Mouse (Mus musculus) liver, adult 2 months (tissue): ENCODE data around the gene Herc3. TPM values are rescaled to one million over a fixed set of nuclear protein-coding genes. Genes with fewer than 3 reads are reported as not detected.

ENCODE experiments used
- DNase-seq: peaks from one replicate; pipeline ENCODE4 v3.0.0-alpha.2; 2011; ENCODE audit warnings: low read depth, low spot score; ENCODE audit errors: extremely low read depth
- H3K27ac ChIP-seq: fragments of 200-500 bp; replicated peaks from 2 replicates; pipeline ENCODE4 v1.5.1; 2012; ENCODE audit warnings: low read depth, mild to moderate bottlenecking, control low read depth, inconsistent platforms, low read length; ENCODE audit not compliant: insufficient read depth
- H3K27me3 ChIP-seq: fragments of 200-500 bp; 2 replicates; pipeline ENCODE4 v1.6.1; 2012; ENCODE audit warnings: mild to moderate bottlenecking, moderate library complexity, low read length, inconsistent platforms; ENCODE audit not compliant: control insufficient read depth, insufficient read depth
- H3K36me3 ChIP-seq: fragments of 200-500 bp; 2 replicates; pipeline ENCODE4 v1.6.1; 2012; ENCODE audit warnings: low read length, inconsistent platforms; ENCODE audit not compliant: control insufficient read depth, insufficient read depth
- H3K4me1 ChIP-seq: fragments of 200-500 bp; 2 replicates; pipeline ENCODE4 v1.6.1; 2011; ENCODE audit warnings: low read length; ENCODE audit not compliant: control insufficient read depth, insufficient read depth
- H3K4me3 ChIP-seq: fragments of 200-500 bp; 2 replicates; pipeline ENCODE4 v1.5.1; 2011; ENCODE audit warnings: low read depth, mild to moderate bottlenecking, control low read depth, low read length, moderate library complexity; ENCODE audit not compliant: insufficient read depth
- H3K79me2 ChIP-seq: fragments of 200-500 bp; 2 replicates; pipeline ENCODE4 v1.6.1; 2012; ENCODE audit warnings: inconsistent platforms, mild to moderate bottlenecking, low read length, moderate library complexity; ENCODE audit not compliant: control insufficient read depth, insufficient read depth
- H3K9ac ChIP-seq: fragments of 200-500 bp; 2 replicates; pipeline ENCODE4 v1.6.1; 2012; ENCODE audit warnings: low read depth, mild to moderate bottlenecking, control low read depth, inconsistent platforms, low read length
- CTCF ChIP-seq: fragments of 200-500 bp; IDR thresholded peaks from 2 replicates; pipeline ENCODE4 v1.5.1; 2011; ENCODE audit warnings: low read depth, low read length, control low read depth
- POLR2A ChIP-seq: fragments of 200-500 bp; IDR thresholded peaks from 2 replicates; pipeline ENCODE4 v1.6.1; 2011; ENCODE audit warnings: low read length, control low read depth; ENCODE audit not compliant: insufficient read depth; ENCODE audit errors: extremely low read depth
- WGBS: fragments of 180-500 bp; shearing (Covaris S2); methylation state at CpG from one replicate; pipeline ENCODE4 v1.1.7; 2018; 5-methylcytosine and 5-hydroxymethylcytosine counted together
- polyA plus RNA-seq: library from polyadenylated mRNA; depleted of rRNA; stranded (reverse); fragments of >200 nt; gene quantifications from 2 replicates; pipeline ENCODE4 v1.2.3, GENCODE M21; 2012
- total RNA-seq: library from RNA; depleted of rRNA; stranded (reverse); fragments of >200 nt; gene quantifications from 2 replicates; pipeline ENCODE4 v1.2.3, GENCODE M21; 2014

The Herc3 gene
- total and polyA plus RNA-seq, 2 experiments, result 3.5 to 10.3 TPM

GRCm38 (mm10) chr6:58946840-58947239 is 115.6 kb downstream of the Herc3 start:
- Histone ChIP-seq H3K9ac (no peak overlapping the region), H3K36me3 (peaks cover 26% of the 10 kb centered on the region), H3K4me1 (peaks cover 5% of the 10 kb centered on the region), H3K79me2 (no peaks in the 10 kb centered on the region), H3K27ac (no peak overlapping the region), H3K27me3 (no peaks in the 10 kb centered on the region), H3K4me3 (no peak overlapping the region)
- TF ChIP-seq POLR2A (no peak), CTCF (no peak)
- no peak for DNase-seq
- WGBS, result 83% methylated on average over 4 of the region's 4 CpGs

- Histone ChIP-seq H3K27me3 (no peaks in the 10 kb centered on the region), H3K27ac (no peak overlapping the region), H3K4me3 (no peak overlapping the region), H3K36me3 (peaks cover 30% of the 10 kb centered on the region), H3K79me2 (no peaks in the 10 kb centered on the region), H3K9ac (no peak overlapping the region), H3K4me1 (peaks cover 7% of the 10 kb centered on the region)
- no peak for DNase-seq
- no peak for TF ChIP-seq POLR2A
- TF ChIP-seq CTCF, result no peak
- 95% methylated on average over 1 of the region's 1 CpGs for WGBS
These were observed 119.1 kb downstream of the Herc3 start for GRCm38 (mm10) chr6:58950410-58950809.

GRCm38 (mm10) chr6:58951128-58951992 is 120.1 kb downstream of the Herc3 start:
- H3K27ac ChIP-seq, result peak overlapping the region; percentile 86
- DNase-seq, result peak; percentile 98
- 13% methylated on average over 2 of the region's 2 CpGs for WGBS
- H3K4me3 ChIP-seq, result no peak overlapping the region
- peak overlapping the region; percentile 3; the same call in 1 of the 2 replicates for H3K9ac ChIP-seq
- TF ChIP-seq CTCF (no peak), POLR2A (no peak)
- H3K4me1 ChIP-seq, result peaks cover 7% of the 10 kb centered on the region
- peaks cover 32% of the 10 kb centered on the region for H3K36me3 ChIP-seq
- H3K27me3 ChIP-seq, result no peaks in the 10 kb centered on the region
- no peaks in the 10 kb centered on the region for H3K79me2 ChIP-seq

GRCm38 (mm10) chr6:58960523-58960922 is 129.3 kb downstream of the Herc3 start:
- TF ChIP-seq CTCF (no peak), POLR2A (no peak)
- Histone ChIP-seq H3K4me3 (no peak overlapping the region), H3K36me3 (peaks cover 20% of the 10 kb centered on the region), H3K27ac (no peak overlapping the region), H3K4me1 (no peaks in the 10 kb centered on the region), H3K79me2 (no peaks in the 10 kb centered on the region), H3K9ac (no peak overlapping the region), H3K27me3 (no peaks in the 10 kb centered on the region)
- DNase-seq, result no peak
- 92% methylated on average over 2 of the region's 2 CpGs for WGBS

- TF ChIP-seq POLR2A (no peak), CTCF (no peak)
- Histone ChIP-seq H3K79me2 (no peaks in the 10 kb centered on the region), H3K27ac (no peak overlapping the region), H3K27me3 (no peaks in the 10 kb centered on the region), H3K4me1 (no peaks in the 10 kb centered on the region), H3K36me3 (peaks cover 10% of the 10 kb centered on the region), H3K4me3 (no peak overlapping the region), H3K9ac (no peak overlapping the region)
- DNase-seq, result no peak
- WGBS, result 93% methylated on average over 5 of the region's 5 CpGs
These were observed 131.4 kb downstream of the Herc3 start for GRCm38 (mm10) chr6:58962691-58963090.

- DNase-seq, result no peak
- Histone ChIP-seq H3K9ac (no peak overlapping the region), H3K4me3 (no peak overlapping the region), H3K27ac (no peak overlapping the region), H3K79me2 (no peaks in the 10 kb centered on the region), H3K4me1 (peaks cover 10% of the 10 kb centered on the region), H3K27me3 (no peaks in the 10 kb centered on the region), H3K36me3 (peaks cover 11% of the 10 kb centered on the region)
- 95% methylated on average over 2 of the region's 2 CpGs for WGBS
- TF ChIP-seq POLR2A (no peak), CTCF (no peak)
These were observed 132.8 kb downstream of the Herc3 start for GRCm38 (mm10) chr6:58964091-58964490.
